Mouse (Mus musculus) frontal cortex, adult 2 months (tissue): ENCODE measurements around the gene Ak8. TPM values are rescaled to one million over a fixed set of nuclear protein-coding genes. Genes with fewer than 3 reads are reported as not detected.

Experiments used
- DNase-seq, 2 experiments: peaks; one replicate each; pipeline ENCODE4 v3.0.0; 2022; ENCODE audit warnings: low spot score in 1 of 2; ENCODE audit errors: extremely low spot score in 1 of 2
- polyA plus RNA-seq: library from polyadenylated mRNA; depleted of rRNA; stranded (reverse); fragments of >200 nt; gene quantifications from 2 replicates; pipeline ENCODE4 v1.2.3, GENCODE M21; 2012

Gene Ak8
- polyA plus RNA-seq, 1 experiment, result 1.8 TPM

DNA sequence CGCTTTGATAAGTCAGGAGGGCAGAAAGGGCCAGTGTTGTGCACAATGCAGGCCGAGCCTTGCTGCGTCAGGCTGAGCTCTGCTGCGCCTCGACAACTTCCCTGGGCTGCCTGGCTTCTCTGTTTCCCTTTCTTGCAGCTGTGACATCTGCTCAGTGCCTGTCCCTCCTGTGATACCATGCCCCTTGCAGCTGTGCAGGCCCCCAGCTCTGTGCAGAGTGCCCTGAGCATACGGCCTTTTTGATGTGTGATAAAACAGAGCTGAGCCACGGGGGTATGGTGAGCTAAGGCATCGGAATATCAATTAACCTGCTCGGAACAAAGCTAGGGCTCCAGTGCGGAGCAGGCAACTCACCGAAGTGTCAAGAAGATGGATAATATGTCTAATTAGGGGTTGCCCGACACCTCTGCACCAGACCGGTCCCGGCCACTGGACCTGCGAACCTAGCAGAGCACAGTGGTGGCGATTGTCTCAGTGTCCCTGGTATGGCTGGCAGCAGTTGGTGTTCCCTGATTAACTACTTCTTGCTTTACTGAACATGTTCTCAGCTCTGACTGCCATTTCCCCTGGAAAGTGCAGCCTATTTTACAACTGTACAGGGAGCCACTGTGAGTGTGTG, 27.9 kb downstream of the Ak8 start:
- DNase-seq, result no peak

DNA sequence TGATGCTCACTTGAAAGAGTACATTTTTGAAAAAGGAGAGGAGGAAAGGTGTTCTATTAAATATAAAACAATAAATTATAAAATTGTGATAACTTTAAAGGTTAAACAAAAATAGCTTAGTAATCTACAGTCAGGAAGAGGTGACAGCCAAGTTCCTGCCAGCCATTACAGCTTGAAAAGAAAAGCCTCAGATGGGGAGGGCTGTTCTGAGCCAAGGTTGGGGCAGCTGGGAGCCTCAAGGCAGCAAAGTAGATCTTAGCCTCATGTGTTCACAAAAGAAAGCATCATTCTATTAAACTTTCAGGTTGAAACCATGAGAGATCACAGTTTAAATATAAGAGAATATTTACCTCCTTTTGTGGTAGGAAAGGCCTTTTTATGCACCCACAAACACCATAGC, 30.7 kb downstream of the Ak8 start:
- DNase-seq, result no peak

GRCm38 (mm10) chr2:28737112-28737511, 37.1 kb downstream of the Ak8 start:
- DNase-seq, result no peak

- DNase-seq, result no peak
Observed at GRCm38 (mm10) chr2:28740159-28740558, 40.2 kb downstream of the Ak8 start.

DNA sequence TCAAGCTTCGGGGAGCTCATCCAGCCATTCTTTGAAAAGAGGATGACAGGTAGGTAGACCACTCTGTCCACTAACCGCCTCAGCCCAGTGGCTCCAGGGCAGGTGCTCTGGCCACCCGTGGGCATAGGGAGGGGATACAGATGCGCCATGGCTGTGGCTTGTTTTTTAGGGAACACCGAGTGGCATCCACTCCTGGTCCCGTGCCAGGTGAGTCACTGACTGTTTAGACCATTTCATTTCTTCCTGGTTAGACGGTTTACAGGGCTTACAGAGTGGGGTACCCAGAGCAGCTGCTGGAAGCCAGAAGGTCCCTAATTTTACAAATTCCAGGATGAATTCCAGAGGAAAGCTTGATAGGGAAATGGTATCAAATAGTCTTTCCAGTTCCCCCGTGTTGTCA, 42.7 kb downstream of the Ak8 start:
- no peak for DNase-seq

GRCm38 (mm10) chr2:28746682-28747332, 46.8 kb downstream of the Ak8 start:
- DNase-seq, result no peak

DNA sequence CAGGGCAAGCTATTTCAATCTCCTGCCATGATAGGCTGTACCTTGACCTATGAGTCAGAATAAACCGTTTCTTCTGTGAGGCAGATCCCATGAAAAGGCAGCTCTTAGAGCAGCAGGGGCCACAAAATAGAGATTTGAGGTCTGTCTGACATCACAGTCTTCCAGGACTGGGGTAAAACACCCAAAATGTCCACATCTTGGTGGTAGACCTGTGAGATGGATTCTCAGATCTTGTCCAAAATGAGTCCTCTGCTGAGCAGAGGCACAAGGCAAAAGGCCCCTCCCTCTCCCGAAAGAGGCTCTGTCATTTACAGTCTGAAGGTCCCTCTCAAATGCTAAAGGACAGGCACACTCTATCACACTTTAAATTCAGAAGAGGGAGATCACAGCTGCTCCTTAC, 47.7 kb downstream of the Ak8 start:
- DNase-seq, result no peak

DNA sequence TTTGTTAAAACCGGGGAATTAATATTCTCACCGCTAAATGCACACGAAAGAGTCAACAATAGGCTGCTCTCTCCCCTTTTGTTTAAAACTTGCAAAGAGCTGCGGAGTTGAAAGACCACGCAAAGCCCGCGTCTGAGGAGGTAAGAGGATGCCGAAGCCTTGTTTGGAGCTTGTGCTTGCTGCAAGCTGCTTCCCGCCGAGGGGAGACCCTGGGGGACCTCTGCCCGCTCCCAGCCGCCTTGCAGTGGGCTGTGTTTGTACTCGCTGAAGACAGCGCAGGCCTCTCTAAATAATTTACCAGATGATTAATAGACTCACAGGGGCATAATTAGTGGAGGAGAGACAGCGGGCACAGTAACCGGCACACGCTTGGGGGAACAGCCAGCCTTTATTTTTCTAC, 51.2 kb downstream of the Ak8 start:
- DNase-seq, result no peak

- DNase-seq, result no peak
Observed at GRCm38 (mm10) chr2:28751658-28752057, 51.7 kb downstream of the Ak8 start.

DNA sequence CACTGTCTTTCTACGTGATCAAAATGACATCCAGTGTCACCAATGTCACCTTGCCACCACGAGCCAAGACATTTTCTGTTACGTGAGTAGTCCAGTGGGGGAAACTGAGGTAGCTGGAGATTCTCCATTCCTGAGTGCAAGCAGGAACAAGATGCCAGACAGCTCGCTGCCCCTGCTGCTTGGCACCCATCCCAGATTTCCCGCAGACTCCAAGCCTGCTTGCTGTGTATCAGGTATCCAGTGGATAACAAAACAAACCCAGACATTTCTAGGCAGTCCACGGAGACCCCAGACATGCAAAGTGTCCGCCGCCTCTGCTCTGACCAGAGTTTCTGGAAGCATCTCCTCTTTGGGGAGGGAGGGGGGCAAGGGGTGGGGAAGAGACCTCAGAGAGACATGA, 52.4 kb downstream of the Ak8 start:
- peak in 1 of 2 experiments; percentile 24 for DNase-seq

- peak; percentile 45 to 90 for DNase-seq
Observed at GRCm38 (mm10) chr2:28755451-28755850, 55.5 kb downstream of the Ak8 start.

DNA sequence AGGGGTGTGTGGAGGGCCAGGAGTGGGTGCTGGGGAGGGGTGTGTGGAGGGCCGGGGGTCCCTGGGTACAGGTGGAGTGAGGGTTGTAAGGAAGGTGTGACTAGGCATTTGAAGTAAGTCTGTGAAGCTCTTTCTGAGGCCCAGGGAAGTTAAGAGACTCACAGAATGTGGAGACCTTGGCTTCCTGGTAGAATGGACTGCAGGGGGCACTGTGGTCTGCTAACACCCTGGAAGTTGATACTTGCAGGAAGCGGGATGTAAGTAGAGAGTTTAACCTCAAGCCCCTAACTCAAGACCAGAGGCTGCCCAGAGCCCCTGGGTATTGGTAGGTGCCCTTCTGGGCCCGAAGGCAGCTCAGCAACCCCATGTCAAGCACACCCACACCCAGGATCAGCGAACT, 56.2 kb downstream of the Ak8 start:
- DNase-seq, result peak in 1 of 2 experiments; percentile 44

GRCm38 (mm10) chr2:28759441-28759840, 59.5 kb downstream of the Ak8 start:
- no peak for DNase-seq

DNA sequence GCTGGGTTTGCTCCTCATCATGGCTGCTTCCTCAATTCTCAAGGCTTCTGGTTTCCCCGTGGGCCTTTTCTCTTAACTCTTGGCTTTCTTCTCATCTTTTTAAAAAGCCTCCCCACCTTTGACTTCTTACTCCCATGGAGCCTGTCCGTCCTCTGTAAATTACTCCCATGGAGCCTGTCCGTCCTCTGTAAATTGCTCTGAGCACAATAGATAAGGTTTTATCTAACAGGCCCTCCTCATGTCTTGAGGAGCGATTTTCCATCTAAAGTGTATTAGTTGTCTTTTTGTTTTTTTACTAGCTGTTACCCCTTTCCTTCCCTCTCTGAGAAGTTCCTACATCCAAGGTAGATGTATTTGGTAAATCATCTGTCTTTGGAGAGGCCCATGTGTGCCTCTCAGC, 66.6 kb downstream of the Ak8 start:
- DNase-seq, result no peak

- DNase-seq, result no peak
Observed at GRCm38 (mm10) chr2:28767041-28767440, 67.1 kb downstream of the Ak8 start.

DNA sequence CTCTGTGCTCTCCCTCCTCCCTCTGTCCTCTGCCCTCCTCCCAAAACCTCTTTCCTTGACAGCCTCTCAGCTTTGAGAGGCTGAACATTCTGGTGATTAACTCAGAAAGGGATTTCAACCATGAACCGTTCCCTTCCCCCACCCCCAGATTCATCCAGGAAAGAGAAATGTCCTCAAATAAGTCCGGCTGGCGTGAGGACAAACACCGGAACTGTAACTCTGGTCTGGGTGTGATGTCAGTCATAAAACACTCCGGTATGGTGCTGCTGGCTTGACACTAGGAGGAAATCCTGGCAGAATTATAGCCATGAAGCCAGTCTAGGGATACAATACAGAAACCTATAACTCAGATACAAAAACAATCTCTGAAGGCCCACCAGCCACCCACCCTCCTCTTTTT, 70.7 kb downstream of the Ak8 start:
- no peak for DNase-seq

DNA sequence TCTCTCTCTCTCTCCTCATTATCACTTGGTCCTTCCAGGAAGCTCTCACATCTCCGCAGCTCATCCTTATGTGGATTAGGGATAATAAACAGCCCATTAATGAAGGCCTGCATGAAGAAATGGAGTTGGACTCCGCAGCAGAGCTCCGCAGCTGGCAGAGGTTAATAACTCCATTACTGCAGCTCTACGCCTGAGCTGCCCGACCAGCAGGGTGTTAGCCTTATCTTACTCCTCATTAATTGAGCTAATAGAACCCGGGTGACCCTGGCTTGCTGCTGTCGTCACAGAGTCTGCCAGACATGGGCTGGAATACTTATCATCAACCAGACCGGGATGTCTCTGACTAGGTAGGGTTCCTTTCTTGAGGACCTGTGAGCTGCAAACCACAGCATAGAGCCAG, 74.1 kb downstream of the Ak8 start:
- DNase-seq, result no peak

GRCm38 (mm10) chr2:28776728-28777127, 76.8 kb downstream of the Ak8 start:
- DNase-seq, result no peak

DNA sequence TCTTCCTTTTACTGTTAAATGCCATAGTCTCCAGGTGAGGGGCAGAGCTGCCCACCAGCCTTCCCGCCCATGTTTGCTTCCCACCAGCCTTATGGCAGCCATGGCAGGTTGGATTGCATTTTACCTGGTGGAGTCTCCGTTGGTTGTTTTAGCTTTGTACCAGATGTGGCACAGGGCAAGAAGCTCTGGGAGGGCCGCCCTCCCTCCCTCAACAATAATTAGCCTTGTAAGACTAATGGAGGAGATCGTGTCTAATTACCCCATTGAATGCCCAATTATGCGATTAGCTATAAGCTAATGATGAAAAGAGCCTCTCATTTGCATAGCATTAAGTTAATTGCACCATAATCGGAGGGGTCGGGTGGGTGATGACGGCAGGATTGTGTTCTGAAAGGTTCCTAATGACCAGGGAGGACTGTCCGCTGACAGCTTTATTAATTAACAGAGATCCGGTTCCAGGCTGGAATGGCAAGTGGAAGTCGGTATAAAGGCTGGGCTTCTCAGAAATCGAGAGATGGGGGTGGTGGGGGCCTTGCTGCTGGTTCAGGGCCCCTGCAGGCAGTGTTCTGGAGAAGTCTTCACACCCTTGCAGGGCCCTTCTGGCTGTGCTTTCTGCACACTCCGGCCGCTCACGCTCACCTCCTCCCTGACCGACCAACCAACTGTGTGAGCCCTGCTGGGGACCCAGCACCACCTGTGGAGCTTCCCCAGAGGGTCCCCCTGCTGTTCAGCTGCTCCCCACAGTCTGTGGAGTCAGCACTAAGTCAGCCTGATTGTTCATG, 80.2 kb downstream of the Ak8 start:
- DNase-seq, result no peak

DNA sequence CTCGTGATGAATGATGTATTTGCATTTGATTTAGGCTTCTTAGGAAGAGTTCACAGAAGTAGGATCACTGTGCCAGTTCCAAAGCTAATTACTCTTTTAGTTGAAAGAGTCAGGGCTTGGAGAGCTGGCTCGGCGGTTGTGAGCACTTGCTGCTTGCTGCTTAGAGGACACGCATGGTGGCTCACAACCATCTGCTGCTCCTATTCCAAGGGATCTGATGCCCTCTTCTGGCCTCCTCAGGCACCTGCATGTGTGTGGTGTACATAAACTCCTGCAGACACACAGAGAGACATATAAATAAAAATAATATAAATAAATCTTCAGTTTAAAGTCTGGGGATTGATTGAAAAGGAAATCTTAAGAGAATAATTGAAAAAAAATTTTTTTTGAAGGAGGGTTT, 81.3 kb downstream of the Ak8 start:
- DNase-seq, result no peak

DNA sequence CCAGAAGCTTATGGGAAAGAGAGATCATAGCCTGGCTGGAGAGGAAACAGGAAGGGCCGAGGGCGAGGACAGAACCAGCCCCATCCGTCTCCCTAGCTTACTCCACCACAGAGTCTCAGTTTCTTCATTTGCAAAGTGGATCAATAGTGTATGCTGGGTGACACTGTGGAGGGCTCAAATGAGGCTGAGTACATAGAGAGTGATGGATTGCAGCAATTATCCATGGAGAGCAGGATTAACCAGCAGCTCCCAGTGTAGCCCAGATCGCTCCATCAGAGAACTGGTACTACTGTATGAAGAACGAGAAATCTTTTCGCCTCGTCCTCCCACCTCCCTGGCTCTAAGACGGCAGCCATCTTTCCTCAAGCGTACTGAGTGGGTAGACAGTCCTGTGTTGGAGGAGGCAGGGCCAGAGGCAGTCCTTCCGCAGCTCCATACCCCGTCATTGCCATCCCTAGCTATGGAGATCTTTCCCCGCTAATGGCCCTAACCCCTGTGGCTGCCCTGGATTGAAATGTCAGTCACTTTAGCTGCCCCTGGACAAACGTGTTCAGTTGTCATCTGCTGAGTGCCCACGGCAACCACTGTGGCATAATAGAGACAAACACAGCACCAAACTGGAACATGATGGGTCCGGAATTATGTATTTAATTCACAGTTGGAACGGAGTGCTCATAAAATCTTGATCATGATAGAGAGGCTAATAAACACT, 86.5 kb downstream of the Ak8 start:
- DNase-seq, result no peak
